Mouse (Mus musculus): Measurements from ENCODE around the gene Rdm1.

Rdm1 gene

GRCm38 (mm10) chr11:101680634-101681325, 53.8 kb downstream of the Rdm1 start:
- DNase-seq (ENCODE audit: low spot score), result no peak

- DNase-seq (ENCODE audit: low spot score), result no peak
These were observed 55.0 kb downstream of the Rdm1 start for GRCm38 (mm10) chr11:101681968-101682367.

- no peak for DNase-seq (ENCODE audit: low spot score)
These were observed 55.5 kb downstream of the Rdm1 start for GRCm38 (mm10) chr11:101682410-101682960.

All from urinary bladder, postnatal 10 days (tissue).